Mouse (Mus musculus): Measurements from ENCODE around the gene Slc15a1. TPM values are rescaled to one million over a fixed set of nuclear protein-coding genes. Genes with fewer than 3 reads are reported as not detected.

Slc15a1 gene
- polyA plus RNA-seq, 1 experiment from 2014 or later, result not detected

- H3K27ac ChIP-seq (replicated peaks), result no peak overlapping the region
- no peaks in the 10 kb centered on the region for H3K36me3 ChIP-seq (replicated peaks)
- no peak for ATAC-seq (ENCODE audit: insufficient read depth)
- no peak overlapping the region for H3K4me2 ChIP-seq
- peaks cover 12% of the 10 kb centered on the region; the same call in 1 of the 2 replicates for H3K27me3 ChIP-seq
- no peaks in the 10 kb centered on the region for H3K4me1 ChIP-seq (replicated peaks)
- H3K9me3 ChIP-seq (replicated peaks), result no peaks in the 10 kb centered on the region
- H3K4me3 ChIP-seq (replicated peaks), result no peak overlapping the region
- no peak overlapping the region for H3K9ac ChIP-seq
- 36% methylated on average over 3 of the region's 3 CpGs for WGBS (ENCODE audit: insufficient replicate concordance)
Observed at GRCm38 (mm10) chr14:121493712-121494111, 11.3 kb downstream of the Slc15a1 start.

DNA sequence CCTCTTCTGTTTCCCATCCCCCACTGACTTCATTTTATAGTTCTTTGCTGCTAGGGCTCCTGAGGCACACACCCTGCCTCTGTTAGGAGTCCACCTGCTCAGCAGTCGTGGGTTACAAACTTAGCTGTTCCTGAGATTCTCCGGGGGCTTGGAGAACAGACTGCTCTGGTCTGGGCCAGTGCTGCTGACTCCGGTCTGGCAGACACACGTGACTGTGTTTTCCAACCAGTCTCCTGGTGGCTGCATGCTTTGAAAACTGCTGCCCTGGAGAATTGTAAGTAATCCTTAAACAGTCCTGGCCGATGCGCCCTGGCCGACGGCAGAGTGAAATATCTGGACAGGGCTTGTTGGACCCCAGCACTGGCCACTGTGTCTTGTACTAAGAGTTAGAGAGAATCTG lies 12.7 kb downstream of the Slc15a1 start:
- Histone ChIP-seq H3K4me2 (no peak overlapping the region), H3K4me3 (replicated peaks) (no peak overlapping the region), H3K4me1 (replicated peaks) (no peaks in the 10 kb centered on the region), H3K9ac (no peak overlapping the region), H3K9me3 (replicated peaks) (no peaks in the 10 kb centered on the region), H3K27me3 (peaks cover 17% of the 10 kb centered on the region; the same call in 1 of the 2 replicates), H3K36me3 (replicated peaks) (no peaks in the 10 kb centered on the region), H3K27ac (replicated peaks) (no peak overlapping the region)
- ATAC-seq (ENCODE audit: insufficient read depth), result no peak
- WGBS (ENCODE audit: insufficient replicate concordance), result 59% methylated on average over 8 of the region's 8 CpGs

DNA sequence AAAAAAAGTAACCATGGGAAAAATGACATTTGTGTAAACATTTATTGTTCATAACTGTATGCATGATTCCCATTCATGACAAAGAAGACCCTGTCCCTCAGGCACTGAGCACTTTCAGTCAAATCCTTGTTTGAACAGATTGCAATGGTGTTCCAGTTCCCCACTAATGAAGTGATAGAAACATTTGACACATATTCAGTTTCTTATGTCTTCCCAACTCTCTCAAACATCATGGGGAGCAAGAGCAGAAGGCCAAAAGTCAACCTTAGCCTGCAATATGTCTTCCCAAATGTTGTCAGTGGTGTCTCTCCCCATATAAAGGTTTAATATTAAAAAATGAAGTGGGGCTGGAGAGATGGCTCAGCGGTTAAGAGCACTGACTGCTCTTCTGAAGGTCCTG lies 19.3 kb downstream of the Slc15a1 start:
- no peak overlapping the region for H3K4me3 ChIP-seq (replicated peaks)
- no peak overlapping the region for H3K9ac ChIP-seq
- H3K9me3 ChIP-seq (replicated peaks), result no peaks in the 10 kb centered on the region
- H3K4me2 ChIP-seq, result no peak overlapping the region
- no peak overlapping the region for H3K27ac ChIP-seq (replicated peaks)
- whole genome bisulfite sequencing (ENCODE audit: insufficient replicate concordance), result 59% methylated on average over 1 of the region's 1 CpGs
- no peaks in the 10 kb centered on the region for H3K36me3 ChIP-seq (replicated peaks)
- no peak for ATAC-seq (ENCODE audit: insufficient read depth)
- peaks cover 9% of the 10 kb centered on the region; the same call in 1 of the 2 replicates for H3K27me3 ChIP-seq
- no peaks in the 10 kb centered on the region for H3K4me1 ChIP-seq (replicated peaks)

DNA sequence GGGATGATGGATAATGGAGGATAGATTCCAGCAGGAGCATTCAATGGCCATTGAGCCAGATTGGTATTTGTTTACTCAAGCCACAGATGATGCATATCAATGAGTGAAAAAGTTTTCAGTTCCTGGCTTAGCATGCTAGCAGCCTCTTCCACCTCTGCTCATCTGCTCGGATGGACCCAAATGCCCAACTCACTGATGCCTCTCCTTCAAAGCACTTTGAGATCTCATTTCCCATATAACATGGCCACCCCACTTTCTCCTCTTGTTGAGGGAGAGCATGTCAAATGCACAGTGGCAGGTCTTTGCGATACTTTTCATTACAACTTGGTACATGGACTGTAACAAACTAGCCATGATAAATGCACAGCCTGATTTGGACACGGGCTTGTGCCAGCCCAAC lies 20.6 kb downstream of the Slc15a1 start:
- ATAC-seq (ENCODE audit: insufficient read depth), result no peak
- Histone ChIP-seq H3K4me2 (no peak overlapping the region), H3K4me3 (replicated peaks) (no peak overlapping the region), H3K27me3 (peaks cover 10% of the 10 kb centered on the region; the same call in 1 of the 2 replicates), H3K36me3 (replicated peaks) (no peaks in the 10 kb centered on the region), H3K27ac (replicated peaks) (no peak overlapping the region), H3K4me1 (replicated peaks) (no peaks in the 10 kb centered on the region), H3K9ac (no peak overlapping the region), H3K9me3 (replicated peaks) (no peaks in the 10 kb centered on the region)
- 77% methylated on average over 3 of the region's 3 CpGs for WGBS (ENCODE audit: insufficient replicate concordance)

- no peak overlapping the region for H3K4me2 ChIP-seq
- H3K9ac ChIP-seq, result no peak overlapping the region
- 65% methylated on average over 7 of the region's 7 CpGs for WGBS (ENCODE audit: insufficient replicate concordance)
- no peak overlapping the region for H3K27ac ChIP-seq (replicated peaks)
- ATAC-seq (ENCODE audit: insufficient read depth), result no peak
- no peaks in the 10 kb centered on the region for H3K9me3 ChIP-seq (replicated peaks)
- H3K36me3 ChIP-seq (replicated peaks), result no peaks in the 10 kb centered on the region
- no peaks in the 10 kb centered on the region for H3K4me1 ChIP-seq (replicated peaks)
- H3K27me3 ChIP-seq, result 0 out of 2 replicates have a peak, but pooled peaks cover 12% of the 10 kb centered on the region
- H3K4me3 ChIP-seq (replicated peaks), result no peak overlapping the region
Observed at GRCm38 (mm10) chr14:121482181-121482580, 22.9 kb downstream of the Slc15a1 start.

DNA sequence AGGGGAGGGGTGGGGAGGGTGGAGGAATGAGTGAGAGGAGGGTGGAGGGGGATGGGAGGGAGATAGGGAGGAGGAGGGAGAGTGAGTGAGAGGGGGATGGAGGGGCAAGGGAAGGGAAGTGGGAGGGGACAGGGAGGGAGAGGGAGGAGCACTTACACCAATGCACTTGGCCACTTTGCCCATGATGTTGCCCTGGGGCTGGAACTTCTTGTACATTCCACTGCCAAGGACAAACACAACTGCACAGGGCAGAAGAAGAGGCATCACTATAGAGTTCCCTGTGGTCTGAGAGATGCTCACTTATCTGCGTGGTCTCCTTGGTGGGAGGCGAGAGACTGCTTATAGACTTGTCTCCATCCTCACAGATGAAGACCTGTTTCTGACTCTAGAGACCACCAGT lies 23.5 kb downstream of the Slc15a1 start:
- Histone ChIP-seq H3K36me3 (replicated peaks) (no peaks in the 10 kb centered on the region), H3K4me1 (replicated peaks) (no peaks in the 10 kb centered on the region)
- ATAC-seq (ENCODE audit: insufficient read depth), result no peak

DNA sequence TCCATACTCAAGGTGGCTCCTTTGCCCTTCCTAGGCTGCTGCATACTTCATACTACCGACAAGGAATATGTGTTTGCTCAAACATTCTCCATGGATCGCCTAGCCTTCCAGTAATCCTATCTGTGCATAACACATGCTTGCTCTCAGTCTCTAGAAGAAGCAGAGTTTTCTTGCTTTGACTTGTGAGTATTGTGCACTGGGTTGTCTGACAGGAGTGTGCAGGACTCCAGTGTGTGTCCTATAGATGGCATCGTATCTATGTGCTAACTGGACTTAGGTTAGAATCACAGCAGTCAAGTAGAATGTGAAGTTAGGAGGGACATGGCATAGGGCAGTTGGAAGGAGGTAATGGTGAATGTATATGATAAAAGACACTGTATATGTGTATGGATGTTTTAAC lies 26.0 kb downstream of the Slc15a1 start:
- no peaks in the 10 kb centered on the region for H3K4me1 ChIP-seq (replicated peaks)
- no peak overlapping the region for H3K4me3 ChIP-seq (replicated peaks)
- H3K36me3 ChIP-seq (replicated peaks), result no peaks in the 10 kb centered on the region
- 0 out of 2 replicates have a peak, but pooled peaks cover 12% of the 10 kb centered on the region for H3K27me3 ChIP-seq
- H3K9ac ChIP-seq, result no peak overlapping the region
- no peak overlapping the region for H3K4me2 ChIP-seq
- H3K9me3 ChIP-seq (replicated peaks), result no peaks in the 10 kb centered on the region
- ATAC-seq (ENCODE audit: insufficient read depth), result no peak
- 52% methylated on average over 3 of the region's 3 CpGs for WGBS (ENCODE audit: insufficient replicate concordance)
- no peak overlapping the region for H3K27ac ChIP-seq (replicated peaks)

More for the DNA sequence above, 23.5 kb downstream of the Slc15a1 start:
- Histone ChIP-seq H3K4me2 (no peak overlapping the region), H3K9me3 (replicated peaks) (no peaks in the 10 kb centered on the region), H3K27ac (replicated peaks) (no peak overlapping the region), H3K27me3 (0 out of 2 replicates have a peak, but pooled peaks cover 12% of the 10 kb centered on the region), H3K4me3 (replicated peaks) (no peak overlapping the region), H3K9ac (no peak overlapping the region)
- WGBS (ENCODE audit: insufficient replicate concordance), result 71% methylated on average over 2 of the region's 2 CpGs

DNA sequence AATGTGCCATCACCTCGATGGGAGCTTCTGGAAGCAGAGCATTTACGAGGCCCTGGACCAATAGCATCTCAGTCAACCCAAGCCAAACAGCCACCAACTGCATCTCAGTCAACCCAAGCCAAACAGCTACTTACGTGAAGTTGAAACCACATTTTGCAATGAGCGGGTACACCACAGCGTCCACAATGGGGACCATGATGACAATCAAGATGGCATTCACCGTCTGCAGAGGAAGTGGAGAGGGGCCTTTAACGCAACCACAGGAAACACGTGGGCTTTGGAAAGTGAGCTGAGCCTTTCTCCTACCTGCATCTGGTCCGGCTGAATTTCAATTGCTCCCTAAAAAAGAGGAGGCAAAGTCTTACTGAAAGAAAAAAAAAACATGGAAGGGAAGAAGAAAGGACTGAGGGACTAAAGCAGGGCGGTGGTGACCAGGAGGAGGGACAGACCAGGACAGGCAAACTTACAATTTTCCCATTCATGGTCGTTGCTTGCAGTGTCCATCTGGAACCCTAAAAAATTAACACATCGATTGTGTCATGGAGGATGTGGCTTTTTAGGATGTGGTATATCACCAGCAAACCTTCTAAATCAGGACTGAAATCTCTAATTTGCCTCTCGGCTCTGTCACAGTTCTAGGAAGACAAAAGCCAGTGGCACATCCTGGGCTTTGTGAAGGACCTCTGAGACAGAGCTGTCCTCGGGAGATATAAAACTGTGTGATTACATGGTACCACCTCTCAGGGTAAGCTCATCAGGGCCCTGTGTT lies 26.9 kb downstream of the Slc15a1 start:
- Histone ChIP-seq H3K27me3 (0 out of 2 replicates have a peak, but pooled peaks cover 12% of the 10 kb centered on the region), H3K4me1 (replicated peaks) (no peaks in the 10 kb centered on the region), H3K4me2 (no peak overlapping the region), H3K9me3 (replicated peaks) (no peaks in the 10 kb centered on the region), H3K27ac (replicated peaks) (no peak overlapping the region), H3K36me3 (replicated peaks) (no peaks in the 10 kb centered on the region), H3K4me3 (replicated peaks) (no peak overlapping the region), H3K9ac (no peak overlapping the region)
- ATAC-seq (ENCODE audit: insufficient read depth), result no peak
- 15% methylated on average over 14 of the region's 14 CpGs for WGBS (ENCODE audit: insufficient replicate concordance)

- Histone ChIP-seq H3K4me3 (replicated peaks) (no peak overlapping the region), H3K4me1 (replicated peaks) (0 out of 2 replicates have a peak, but pooled peaks cover 2% of the 10 kb centered on the region), H3K4me2 (no peak overlapping the region), H3K9me3 (replicated peaks) (no peaks in the 10 kb centered on the region), H3K9ac (no peak overlapping the region), H3K27ac (replicated peaks) (no peak overlapping the region), H3K36me3 (replicated peaks) (no peaks in the 10 kb centered on the region), H3K27me3 (0 out of 2 replicates have a peak, but pooled peaks cover under 1% of the 10 kb centered on the region)
- WGBS (ENCODE audit: insufficient replicate concordance), result 45% methylated on average over 4 of the region's 4 CpGs
- no peak for ATAC-seq (ENCODE audit: insufficient read depth)
Observed at GRCm38 (mm10) chr14:121473869-121474268, 31.2 kb downstream of the Slc15a1 start.

DNA sequence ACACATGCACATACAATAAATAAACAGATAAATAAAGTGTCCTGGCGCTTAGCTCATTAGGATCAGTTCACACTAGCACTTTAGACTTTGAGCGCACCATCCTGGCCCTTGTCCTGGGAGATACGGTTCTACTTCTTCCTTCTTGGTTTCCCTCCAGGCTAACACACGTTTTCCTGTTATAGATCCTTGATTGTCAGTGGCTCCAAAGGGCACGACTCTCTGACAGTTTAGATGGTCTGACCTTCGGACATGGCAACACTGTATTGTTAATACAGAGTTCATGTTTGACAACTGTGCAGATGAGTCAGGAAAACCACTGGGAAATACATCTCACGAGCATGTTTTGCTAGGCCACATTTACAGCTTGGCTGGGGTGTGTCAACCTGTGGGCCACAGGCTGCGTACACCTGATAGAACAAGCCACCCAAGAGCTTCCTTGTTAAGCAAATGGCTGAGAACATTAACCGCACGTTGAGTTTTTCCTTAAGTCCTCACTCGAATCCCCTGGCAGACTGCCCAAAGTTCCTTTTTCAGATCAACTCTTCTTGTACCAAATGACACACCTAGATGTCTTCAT lies 33.4 kb downstream of the Slc15a1 start:
- Histone ChIP-seq H3K4me3 (replicated peaks) (no peak overlapping the region), H3K36me3 (replicated peaks) (no peaks in the 10 kb centered on the region), H3K9me3 (replicated peaks) (no peaks in the 10 kb centered on the region), H3K4me2 (no peak overlapping the region), H3K27ac (replicated peaks) (no peak overlapping the region), H3K9ac (no peak overlapping the region), H3K4me1 (replicated peaks) (0 out of 2 replicates have a peak, but pooled peaks cover 2% of the 10 kb centered on the region), H3K27me3 (0 out of 2 replicates have a peak, but pooled peaks cover under 1% of the 10 kb centered on the region)
- WGBS (ENCODE audit: insufficient replicate concordance), result 49% methylated on average over 11 of the region's 11 CpGs
- ATAC-seq (ENCODE audit: insufficient read depth), result no peak

GRCm38 (mm10) chr14:121469601-121470000 lies 35.5 kb downstream of the Slc15a1 start:
- Histone ChIP-seq H3K9ac (no peak overlapping the region), H3K4me2 (no peak overlapping the region), H3K4me1 (replicated peaks) (0 out of 2 replicates have a peak, but pooled peaks cover 2% of the 10 kb centered on the region), H3K27ac (replicated peaks) (no peak overlapping the region), H3K9me3 (replicated peaks) (no peaks in the 10 kb centered on the region), H3K27me3 (0 out of 2 replicates have a peak, but pooled peaks cover 3% of the 10 kb centered on the region), H3K4me3 (replicated peaks) (no peak overlapping the region), H3K36me3 (replicated peaks) (no peaks in the 10 kb centered on the region)
- ATAC-seq (ENCODE audit: insufficient read depth), result no peak

All from liver, embryonic 15.5 days (tissue).